Mouse (Mus musculus): ENCODE data around the gene Rab8b. TPM values are rescaled to one million over a fixed set of nuclear protein-coding genes. Genes with fewer than 3 reads are reported as not detected.
"Not testable (repeated sequence)": the region's sequence is repeated elsewhere in the genome, so short reads cannot be mapped to it uniquely, and the experiment has no call there.

Gene Rab8b
- total RNA-seq, 2 experiments from 2014 or later, result 53.1 to 53.3 TPM

DNA sequence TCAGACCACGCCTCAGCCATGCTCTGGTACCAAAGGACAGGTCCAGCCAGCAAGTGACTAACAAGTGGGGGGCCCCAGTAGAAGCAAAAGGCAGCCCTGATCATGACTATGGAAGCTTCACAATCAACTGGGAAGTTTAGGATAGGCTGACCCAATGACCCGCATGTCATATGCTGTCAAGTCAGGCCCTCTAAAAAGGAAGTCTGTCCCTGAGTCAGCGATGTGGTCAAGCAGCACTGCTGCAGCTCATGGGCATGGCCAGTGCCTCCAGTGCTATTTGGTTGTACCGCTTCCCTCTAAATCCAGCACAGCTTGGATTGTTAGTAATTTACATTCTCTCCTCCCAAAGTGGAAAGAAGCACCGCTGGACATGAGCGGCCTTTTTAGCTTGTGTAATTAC lies 32.7 kb downstream of the Rab8b start:
- DNase-seq, result no peak

DNA sequence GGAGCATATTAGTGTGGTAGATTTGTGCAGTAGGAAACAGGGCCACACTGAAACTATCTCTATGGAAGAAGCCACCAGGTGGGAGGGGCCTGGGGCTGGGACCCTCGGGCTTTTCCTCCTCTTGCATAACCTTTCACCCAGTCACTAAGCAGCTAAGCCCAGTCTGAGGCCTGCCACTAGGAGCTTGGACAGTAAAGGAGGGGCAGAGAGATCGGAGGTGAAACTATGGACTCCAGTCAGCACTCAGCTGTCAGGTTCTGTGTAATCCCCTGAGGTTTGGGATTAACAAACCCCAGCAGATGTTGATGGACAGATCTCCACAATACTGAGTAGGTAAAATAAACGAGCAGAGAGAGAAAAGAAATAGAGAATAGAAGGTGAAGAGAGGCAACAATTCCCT lies 33.1 kb downstream of the Rab8b start:
- no peak for DNase-seq

DNA sequence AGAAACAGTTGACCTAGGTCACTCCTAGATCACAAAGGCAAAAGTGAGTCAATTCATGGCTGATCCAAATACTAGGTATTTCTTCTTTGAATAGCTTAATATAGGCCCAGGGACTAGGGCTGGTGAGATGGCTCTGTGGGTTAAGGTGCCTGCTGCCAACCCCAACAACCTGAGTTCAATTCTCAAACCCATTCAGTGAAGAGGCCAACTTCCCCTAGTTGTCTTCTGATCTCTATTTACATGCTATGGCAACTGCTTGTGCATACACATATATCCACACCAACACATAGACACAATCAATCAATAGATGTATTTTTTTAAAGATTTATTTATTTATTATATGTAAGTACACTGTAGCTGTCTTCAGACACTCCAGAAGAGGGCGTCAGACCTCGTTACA lies 34.9 kb downstream of the Rab8b start:
- no peak for DNase-seq

DNA sequence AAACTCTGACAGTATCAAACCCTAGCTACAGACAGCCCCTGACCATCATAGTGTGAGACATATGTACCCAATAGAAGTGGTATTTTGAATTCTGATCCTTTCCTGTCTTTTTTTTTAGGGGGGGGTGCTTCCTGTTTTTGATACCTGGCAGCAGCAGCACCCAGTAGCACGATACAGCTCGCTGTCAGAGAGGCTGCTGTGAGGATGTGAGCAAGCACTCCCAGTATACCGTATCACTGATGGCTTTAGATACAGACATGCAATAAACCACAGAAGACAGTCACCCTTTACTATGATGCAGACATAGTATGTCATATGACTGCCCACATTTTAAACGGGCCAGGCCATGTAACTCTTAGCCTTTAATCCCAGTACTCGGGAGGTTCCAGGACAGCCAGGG lies 36.0 kb downstream of the Rab8b start:
- DNase-seq, result no peak

DNA sequence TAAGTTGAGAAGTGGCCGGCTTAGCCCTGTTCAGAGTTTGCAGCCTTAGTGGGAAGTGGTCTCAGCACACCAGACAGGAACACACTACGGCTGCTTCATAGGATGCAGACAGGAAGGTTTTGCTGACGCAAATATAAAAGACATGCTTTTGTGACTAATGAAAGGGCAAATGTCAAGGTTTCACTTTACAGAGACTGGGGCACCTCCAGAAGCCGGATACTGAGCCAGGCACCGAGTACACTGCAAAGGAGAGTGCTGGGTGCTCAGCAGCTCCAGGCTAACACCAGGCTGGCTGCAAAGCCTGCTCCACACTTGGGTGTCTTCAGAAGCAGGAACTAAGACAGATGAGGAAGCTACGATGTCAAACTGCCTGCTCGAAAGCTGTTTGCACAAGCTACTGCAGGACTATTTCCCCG lies 37.1 kb downstream of the Rab8b start:
- DNase-seq, result no peak

DNA sequence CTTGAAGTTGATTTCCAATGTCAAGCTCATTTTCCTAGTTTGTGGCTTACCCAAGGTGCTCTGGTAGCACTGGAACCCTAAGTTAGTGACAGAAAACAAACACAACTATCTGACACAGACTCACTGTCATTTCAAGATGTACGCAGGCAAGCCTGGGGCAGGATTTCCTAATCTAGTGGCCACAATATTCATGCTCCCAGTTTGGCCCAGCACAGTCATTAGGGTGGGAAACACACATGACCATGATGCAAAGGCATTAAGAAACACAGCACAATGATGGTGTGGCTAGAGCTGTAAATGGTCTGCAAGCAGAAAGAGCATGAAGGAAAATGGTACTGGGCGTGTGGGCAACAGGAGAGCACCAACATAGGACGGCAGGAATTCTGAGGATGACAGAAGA lies 37.6 kb downstream of the Rab8b start:
- DNase-seq, result no peak

DNA sequence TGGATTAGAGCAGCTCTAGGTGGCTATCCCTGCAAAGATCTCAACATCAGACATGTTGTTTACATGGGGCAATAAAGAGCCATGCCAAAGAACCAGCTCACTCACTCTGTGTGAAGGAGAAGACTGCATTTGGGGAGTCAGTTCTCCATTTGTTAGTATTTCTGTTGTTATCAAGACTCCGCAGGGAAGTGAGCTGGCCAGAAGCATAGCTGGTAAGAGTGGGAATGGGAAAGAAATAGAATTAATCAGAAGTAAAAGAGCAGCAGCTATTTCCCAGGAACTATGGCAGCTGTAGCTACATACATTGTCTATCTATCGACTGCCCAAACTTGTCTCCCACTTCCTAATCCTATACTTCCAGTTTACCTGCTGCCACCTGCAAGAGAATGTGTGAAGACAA lies 38.7 kb downstream of the Rab8b start:
- DNase-seq, result no peak

DNA sequence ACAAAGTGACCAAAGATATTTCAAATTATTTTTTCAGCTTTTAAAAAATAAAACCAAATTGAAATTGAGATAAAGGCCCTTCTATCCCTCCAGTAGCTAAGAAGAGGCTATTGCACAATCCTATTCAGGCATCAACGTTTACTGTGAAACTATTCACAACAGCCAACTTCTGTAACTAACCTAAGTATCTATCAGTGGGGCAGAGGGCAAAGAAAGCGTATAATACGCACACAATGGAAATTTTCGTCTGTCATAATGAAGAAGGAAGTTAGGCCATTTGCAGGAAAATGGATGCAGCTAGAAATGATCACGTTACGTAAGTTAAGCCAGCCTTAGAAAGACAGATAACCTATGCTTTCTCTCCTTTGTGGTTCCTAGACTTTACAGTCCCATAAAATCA lies 40.0 kb downstream of the Rab8b start:
- DNase-seq, result no peak

DNA sequence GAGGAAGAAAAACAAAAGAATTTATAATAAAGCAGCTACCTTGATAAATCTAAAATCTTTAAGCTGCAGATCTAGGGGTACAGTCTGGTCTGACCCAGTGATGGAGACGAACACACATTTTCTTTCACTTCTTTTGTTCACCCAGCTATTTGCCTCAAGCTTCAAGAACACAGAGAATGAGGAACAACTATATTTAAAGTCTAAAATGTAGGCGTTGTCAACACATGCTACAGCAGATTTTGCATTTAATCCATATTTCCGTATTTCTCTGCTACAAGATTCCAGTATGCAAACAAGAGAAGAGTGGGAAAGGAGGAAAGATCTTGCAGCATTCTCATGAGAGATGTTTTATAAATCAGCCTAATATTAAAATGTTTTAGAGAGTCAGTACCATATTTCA lies 40.6 kb downstream of the Rab8b start:
- DNase-seq, result no peak

DNA sequence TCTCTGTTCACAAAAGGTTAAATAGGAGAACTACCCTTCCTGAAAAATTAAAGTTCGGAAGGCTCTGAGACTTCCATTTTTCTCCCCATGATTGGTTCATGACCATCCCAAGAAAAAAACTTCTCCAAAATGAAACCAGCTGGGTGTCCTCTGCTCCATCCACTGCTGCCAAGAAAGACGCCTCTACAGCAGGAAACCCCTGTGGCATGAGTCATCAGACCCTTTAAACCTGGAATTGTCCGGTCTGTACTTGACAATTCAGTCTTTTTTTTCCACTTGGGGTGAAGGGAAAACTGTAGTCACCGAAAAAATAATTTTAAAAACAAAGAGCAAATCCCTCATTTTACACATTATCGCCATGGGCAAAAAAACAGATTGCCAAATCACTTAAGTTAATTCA lies 42.9 kb downstream of the Rab8b start:
- no peak for DNase-seq

DNA sequence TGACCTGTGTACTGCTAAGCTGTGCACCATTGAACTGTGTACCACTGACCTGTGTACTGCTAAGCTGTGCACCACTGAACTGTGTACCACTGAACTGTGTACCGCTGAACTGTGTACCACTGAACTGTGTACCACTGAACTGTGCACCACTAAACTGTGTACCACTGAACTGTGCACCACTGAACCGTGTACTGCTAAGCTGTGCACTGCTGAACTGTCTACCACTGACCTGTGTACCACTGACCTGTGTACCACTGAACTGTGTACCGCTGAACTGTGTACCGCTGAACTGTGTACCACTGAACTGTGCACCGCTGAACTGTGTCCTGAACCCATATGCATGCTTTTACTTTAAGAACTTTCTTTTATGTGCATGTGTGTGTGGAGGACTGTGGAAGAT lies 45.2 kb downstream of the Rab8b start:
- no peak for DNase-seq

DNA sequence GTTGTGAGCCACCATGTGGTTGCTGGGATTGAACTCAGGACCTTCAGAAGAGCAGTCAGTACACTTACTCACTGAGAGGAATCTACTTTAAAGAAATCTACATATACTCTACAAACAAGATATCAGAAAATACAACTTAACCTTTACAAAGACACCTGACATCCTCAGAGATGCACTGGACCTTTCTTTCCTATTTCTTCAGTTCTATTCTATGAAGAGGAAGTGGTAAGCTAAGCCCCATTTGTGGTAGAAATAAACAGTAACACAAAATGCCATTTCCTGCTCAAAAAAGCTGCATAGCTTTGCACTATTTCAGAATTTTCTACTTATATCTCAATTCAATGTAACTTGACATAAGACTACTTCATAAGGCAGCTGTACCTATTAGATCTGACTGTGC lies 46.0 kb downstream of the Rab8b start:
- DNase-seq, result no peak

DNA sequence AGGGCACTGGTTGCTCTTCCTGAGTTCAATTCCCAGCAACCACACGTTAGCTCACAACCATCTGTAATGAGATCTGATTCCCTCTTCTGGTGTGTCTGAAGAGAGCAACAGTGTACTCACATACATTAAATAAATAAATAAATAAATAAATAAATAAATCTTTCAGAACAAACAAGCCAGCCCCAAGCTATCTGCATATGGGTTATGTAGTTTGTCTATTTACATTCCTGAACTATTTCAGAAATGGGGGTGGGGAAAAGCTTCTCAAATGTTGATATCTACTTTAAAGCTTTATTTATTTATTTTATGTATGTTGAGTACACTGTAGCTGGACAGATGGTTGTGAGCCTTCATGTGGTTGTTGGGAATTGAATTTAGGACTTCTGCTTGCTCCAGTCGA lies 46.5 kb downstream of the Rab8b start:
- not testable (repeated sequence) for DNase-seq

DNA sequence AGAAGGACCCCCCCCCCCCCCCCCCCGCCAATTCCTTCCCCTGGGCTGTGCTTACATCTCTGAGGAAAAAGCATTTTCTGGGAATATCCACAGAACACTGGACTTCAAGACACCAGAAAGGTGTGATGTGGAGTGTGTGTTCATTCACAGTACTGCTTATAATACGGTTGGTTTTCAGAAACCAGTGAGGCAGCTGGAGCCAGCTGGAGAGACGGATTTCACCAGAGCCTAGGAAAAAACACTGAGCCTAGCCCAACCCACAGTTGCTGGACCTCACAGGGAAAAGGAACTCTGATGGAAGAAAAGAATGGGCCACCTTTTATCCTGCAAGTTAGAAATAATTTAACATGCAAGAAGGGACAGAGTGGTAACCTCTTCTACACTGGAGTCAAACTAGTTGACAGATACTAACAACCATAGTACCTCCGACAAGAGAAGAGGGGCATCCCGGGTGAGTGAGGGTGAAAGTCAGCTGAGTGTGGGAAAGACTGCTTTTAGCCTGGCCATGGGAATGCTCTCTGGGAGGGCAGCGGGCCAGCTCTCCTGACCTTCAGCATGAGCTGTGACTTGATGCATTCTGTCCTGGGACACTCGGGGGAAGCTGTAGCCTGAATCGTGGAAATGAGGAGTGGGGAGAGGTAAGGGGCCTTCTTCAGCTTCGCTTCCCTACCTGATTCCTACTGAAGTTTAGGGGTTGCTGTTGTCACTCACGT lies 47.3 kb downstream of the Rab8b start:
- DNase-seq, result no peak

DNA sequence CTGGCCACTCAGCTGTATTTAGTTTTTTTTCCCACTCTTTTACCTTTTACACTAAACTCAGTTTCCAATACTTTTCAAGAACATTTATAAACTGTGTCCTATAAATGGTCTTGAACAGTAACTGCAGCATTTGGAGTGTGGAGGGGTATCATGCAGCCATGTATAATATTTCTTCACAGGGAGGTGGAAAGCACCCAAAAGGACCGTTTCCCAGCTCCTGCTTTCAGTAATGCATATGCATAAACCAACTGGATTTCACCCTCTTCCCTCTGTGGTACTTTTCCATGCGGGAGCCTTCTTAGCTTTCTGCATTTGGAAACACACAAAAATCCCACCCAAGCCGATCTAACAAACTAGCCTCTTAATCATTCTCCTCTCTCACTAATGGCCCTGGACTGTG lies 54.8 kb downstream of the Rab8b start:
- no peak for DNase-seq

DNA sequence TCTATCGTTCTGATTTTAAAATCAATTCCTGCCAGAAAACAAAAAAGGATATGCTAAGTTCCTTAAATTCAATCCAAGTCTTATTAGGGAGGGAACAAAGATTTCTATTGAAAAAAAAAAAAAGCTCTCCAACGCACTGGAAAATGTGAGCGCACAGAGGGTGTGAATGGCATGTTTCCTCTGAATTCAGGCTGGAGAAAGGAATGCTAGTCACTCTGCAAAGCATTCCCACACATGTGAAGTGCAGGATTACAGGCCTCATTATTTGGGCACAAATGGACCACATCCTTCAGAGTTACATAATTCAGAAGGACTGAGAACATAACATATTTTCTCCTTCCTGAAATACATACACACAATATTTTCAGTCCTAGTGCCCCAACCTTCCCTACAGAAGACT lies 56.0 kb downstream of the Rab8b start:
- peak in 1 of 2 experiments; percentile 30 for DNase-seq

DNA sequence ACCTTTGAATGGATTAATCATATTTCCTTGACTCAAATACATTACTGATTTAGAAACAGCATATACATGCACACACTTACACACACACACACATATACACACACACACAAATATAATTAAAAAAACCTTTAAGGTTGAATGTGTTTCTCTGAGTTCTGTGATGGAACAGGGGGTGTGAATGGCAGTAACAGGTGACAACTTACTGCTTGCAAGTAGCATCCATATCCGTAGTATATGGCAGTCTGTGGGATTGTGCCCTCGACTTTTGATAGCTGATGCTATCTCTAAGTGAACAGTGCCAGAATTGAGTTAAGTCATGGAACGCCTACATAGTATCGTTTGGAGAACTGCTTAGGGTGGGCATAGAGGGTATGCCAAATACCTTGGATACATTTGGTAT lies 57.3 kb downstream of the Rab8b start:
- DNase-seq, result no peak

DNA sequence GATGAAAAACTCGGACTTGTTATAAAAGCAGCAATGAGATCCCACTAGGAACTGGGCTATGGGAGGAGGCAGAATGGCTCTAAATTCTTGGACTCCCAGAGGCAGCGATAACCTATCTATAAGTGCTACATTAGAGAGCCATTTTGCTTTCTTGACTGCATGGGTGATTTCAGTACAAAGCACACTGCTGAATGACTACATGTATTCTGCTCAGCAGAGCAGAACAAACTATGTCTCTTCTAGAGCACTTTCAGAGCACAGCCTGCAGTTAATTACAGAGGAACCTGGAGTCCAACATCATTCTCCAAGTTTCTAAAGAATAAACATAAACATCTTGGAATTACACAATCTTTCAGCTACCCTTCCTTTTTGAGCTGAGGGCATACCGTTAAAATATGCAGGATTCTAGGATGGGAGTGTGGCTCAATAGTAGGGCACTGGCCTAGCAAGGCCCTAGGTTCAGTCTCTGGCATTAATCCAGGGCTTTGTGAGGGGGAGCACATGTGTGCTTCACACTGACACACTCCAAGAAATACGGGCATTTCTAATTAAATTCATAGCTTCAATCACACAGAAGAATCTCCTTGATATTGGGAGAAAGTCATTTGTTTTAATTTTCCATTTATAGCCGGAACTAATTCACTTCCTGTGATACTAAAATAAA lies 58.3 kb downstream of the Rab8b start:
- DNase-seq, result no peak

DNA sequence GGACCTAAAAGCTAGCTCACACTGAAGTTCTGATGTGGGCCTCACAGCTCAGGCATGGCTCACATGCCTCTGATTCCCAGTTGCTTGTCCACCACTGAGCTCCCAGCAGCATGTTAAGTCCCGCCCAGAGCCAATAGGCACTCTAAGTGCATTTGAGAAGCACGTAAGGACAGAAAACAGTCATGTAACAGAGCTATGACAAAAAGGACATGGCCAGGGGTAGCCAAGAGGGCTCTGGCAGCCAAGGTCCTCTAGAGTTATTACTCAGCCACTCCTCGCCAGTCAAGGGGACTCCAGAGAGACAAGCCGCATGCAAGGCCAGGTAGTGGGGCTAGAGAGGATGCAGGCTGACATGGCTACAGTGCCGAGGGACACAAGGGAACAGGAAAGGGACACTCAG lies 60.0 kb downstream of the Rab8b start:
- no peak for DNase-seq

DNA sequence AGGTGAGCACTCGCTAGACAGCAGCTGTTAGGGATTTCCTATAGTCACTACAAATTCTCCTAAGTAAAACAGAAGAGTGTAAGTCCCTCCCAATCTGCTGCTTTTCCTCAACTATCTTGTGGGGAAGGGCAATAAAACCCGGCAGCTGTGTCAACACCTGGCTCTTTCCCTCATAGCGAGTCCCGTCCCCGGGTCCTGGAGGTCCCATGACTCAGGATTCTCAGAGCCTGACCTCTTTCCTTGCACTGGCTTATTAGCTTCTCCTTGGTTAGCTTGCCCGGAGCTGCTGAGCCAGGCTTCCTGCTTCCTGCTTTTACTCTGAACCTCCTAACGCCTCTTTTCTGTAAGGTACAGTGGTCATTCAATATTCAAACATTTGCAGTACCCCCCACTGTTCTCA lies 63.6 kb downstream of the Rab8b start:
- DNase-seq, result no peak

DNA sequence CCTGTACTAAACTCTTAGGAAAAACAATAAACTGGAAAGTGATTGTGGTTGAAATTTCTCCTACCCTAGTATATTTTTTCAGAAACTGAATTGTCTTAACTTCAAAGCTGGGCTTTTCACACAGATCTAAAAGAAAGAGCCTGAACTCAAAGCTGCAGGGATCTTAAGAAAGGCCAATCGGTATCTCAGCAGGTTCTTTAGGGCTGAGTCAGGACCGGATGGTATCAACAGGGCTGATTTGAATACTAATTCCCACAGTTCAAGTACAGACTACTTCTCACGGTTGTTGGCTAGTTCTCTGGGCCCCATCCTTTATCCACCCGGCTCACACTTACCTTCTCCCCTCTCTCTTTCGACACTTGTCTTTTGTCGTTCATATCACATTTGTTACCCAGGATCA lies 66.9 kb downstream of the Rab8b start:
- no peak for DNase-seq

DNA sequence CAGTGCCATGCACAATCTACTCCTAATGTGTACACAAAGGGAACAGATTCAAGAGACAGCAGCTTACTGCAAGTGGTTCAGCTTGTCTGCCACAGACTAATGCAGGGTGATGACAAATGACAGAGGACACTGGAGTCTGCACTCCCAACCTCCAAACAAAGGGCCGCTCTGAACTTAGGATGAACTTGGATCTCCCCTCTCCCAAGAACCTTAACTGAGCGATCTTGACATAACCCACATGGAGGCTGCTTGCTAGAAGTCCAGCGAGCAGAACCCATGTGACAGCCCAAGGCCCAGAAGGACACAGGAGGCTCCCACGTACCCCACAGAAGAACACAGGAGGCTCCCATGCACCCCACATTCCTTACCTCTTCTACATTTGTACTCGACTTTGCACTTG lies 68.5 kb downstream of the Rab8b start:
- no peak for DNase-seq

DNA sequence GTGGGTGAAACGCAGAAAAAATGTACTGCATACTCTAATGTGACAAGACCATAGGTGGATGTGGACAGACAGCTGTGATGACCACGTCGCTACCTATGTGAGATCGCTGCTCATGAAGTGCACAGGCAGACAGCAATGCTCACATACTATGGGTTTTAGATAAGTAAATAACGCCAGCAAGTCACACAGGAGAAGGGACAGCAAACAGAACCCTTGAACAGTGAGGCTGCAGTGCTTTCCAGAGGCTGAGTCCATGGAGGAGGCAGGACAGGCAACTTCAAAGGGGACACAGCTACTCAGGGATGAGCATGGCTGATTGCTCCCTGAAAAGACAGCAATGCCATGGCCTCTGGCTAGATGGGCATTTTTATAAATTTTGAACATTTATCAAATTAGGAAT lies 72.7 kb downstream of the Rab8b start:
- DNase-seq, result no peak

DNA sequence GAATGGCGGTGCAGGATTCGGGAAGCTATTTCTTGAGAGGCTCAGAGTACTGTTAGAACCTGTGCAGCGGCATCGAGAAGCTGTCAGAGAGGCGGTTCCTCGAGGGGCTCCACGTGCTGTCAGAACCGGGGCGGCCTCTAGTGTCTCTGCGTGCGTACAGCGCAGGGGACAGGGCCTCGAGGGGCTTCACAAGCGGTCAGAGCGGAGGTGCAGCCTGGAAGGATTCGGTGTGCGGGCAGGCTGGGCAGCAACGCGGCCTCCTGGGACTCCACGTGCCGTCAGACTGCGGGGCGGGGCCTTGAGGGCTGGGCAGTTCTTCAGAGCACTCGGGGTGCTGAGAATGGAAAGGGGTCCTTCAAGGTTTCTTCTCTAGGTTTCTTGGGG lies 84.4 kb downstream of the Rab8b start:
- no peak for DNase-seq

All from layer of hippocampus, postnatal 36 days (tissue).